Mouse (Mus musculus) liver (tissue): ENCODE measurements around the gene Iffo1.
"Not testable (repeated sequence)": the region's sequence is repeated elsewhere in the genome, so short reads cannot be mapped to it uniquely, and the experiment has no call there.

Experiments
- DNase-seq: peaks from one replicate; pipeline ENCODE4 v3.0.0-alpha.2; 2020; ENCODE audit warnings: mixed read lengths

Iffo1 gene

GRCm38 (mm10) chr6:125161971-125162370 is 16.9 kb downstream of the Iffo1 start:
- DNase-seq: peak; percentile 68

DNA sequence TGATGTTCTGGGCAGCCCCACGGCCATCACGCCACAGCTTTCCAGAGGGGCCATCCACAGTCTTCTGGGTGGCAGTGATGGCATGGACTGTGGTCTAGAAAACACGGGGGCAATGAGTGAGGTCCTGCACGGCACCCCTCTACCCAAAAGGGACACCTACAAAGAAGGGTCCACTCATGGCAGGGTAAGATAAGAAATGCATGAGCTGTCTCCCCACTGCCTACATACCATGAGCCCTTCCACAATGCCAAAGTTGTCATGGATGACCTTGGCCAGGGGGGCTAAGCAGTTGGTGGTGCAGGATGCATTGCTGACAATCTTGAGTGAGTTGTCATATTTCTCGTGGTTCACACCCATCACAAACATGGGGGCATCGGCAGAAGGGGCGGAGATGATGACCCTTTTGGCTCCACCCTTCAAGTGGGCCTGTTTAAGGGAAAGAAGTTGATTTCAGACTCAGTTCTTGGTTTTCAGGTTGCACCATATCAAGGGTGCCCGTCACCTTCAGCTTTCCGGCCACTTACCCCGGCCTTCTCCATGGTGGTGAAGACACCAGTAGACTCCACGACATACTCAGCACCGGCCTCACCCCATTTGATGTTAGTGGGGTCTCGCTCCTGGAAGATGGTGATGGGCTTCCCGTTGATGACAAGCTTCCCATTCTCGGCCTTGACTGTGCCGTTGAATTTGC is 17.7 kb downstream of the Iffo1 start:
- not testable (repeated sequence) for DNase-seq

DNA sequence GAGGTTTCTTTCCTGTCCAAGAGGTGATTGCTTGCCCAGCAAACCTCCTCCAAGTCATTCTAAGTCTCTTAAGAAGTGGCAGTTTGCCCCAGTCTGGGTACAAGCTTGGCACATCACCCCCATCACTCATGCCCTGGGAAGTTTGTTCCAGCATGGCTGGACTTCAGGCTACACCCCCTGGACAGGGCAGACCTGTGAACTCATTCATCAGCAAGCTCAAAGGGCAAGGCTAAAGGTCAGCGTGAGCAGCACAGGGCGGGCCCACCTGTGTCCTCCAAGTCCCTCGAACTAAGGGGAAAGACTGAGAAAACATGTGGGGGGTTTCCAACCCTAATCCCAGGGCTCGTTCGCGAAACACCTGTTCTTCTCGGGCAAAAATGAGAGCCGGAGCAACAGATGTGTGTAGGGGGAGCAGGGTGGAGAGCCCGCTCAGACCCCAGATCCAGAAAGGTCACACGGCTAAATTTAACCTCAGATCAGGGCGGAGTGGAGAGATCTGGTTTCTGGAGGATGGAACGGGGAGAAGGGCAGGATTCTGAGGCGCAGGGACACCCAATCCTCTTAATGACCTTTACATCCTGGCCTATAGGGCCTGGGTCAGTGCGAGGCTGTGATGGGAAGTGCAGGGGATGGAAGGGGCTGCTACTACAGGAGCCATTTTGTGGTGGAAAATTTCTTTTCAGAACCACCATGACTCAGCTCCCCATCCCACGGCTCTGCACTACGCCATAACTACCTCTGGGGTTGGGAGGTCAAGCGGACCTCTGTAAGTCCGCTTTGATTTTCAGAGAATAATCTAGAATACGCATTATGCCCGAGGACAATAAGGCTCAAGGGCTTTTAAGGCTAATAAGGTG is 19.0 kb downstream of the Iffo1 start:
- no peak for DNase-seq

- DNase-seq: peak; percentile 66
Observed at GRCm38 (mm10) chr6:125164672-125165327, 19.8 kb downstream of the Iffo1 start.

GRCm38 (mm10) chr6:125165328-125165891 is 20.4 kb downstream of the Iffo1 start:
- DNase-seq: peak; percentile 95

DNA sequence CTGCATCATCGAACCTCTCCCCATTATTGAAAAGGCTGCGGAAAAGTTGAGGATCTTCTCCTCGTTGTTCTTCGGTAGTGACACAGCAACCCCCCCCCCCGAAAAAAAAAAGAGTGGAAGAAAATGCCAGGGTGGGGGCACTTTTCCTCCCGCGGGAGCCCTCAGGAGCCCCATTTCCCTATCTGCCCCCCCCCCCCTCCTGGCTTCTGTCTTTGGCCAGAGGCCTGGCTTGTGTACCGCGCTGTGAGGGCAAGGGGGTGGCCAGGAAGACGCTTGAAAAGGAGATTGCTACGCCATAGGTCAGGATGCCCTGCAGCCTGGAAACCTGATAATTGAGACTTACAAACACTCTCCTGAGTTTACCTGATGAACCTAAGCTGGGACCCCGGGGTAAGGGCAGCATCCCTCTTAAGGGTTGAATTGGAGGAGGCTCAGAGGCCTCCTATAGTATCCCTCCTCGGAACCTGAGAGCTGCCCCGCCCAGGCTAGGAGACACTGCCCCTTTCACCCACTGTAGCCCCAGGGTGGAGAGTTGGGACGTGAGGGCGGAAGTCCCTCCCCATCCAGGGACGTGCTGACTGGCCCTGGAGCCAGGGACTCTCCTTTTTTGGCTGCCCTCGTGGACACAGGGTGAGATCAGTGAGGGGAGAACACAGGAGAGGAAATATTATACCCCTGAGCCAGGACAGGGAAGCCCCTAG is 21.2 kb downstream of the Iffo1 start, which contains the start of gene Gapdh:
Gapdh (minus strand) TSS at position 417 of the 701 bp plus-strand sequence.
- peak; percentile 80 for DNase-seq

- peak; percentile 60 for DNase-seq
Observed at GRCm38 (mm10) chr6:125166861-125167650, 22.0 kb downstream of the Iffo1 start.

DNA sequence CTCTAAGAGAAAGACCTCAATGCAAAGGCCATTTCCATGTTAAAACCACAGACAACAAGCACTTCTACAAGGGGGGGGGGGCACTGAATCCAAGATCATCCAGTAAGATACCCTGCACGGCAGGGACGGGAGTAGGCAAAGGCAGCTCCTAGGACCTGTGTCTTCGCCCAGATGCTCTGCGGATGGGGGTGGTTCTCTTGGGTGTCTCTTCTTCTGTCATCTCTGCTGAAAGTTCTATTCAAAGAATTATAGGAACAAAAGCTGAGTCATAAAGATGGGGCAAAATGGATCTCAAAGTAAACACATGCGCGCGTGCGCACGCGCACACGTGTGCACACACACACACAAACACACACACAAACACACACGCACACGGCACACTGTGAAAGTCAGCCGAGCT is 23.0 kb downstream of the Iffo1 start:
- no peak for DNase-seq

GRCm38 (mm10) chr6:125170194-125170593 is 25.2 kb downstream of the Iffo1 start:
- no peak for DNase-seq

GRCm38 (mm10) chr6:125172474-125172873 is 27.4 kb downstream of the Iffo1 start:
- DNase-seq: no peak

GRCm38 (mm10) chr6:125173256-125173655 is 28.2 kb downstream of the Iffo1 start:
- no peak for DNase-seq

DNA sequence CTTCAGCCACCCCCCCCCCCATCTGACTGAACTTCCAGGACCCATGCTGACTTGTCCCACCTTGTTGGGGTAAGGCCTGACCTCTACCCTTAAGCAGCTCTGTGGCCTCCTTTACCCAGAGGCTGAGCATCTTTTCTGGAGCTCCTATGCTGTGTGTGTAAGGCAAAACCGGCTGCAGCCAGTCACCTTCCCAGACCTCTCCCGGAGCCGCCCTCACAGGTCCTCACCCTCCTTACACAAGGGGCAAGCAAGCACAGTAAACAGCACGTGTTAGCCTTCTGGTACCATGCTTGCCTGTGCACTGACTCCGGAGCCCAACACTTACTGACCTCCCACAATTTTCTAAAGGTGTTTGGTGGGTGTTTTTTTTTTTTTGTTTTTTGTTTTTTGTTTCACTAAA is 30.4 kb downstream of the Iffo1 start:
- no peak for DNase-seq

DNA sequence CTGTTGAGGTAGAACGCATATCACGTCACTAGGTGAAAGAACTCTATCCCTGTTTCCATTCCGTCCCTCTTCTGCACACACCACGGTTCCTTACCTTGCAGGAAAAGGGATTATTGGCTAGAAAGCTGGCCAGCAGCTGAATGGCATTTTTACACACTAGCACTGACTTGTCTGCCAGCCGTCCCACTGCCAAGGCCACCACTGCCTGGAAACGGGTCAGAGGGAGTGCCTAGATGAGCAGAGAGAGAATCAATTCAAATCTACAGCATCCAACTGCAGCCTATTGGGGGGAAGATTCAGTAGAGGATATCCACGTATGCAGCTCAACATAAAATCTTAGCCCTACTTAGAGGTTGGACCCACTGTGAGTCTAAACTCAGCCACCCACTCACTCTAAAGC is 34.6 kb downstream of the Iffo1 start:
- DNase-seq: no peak

GRCm38 (mm10) chr6:125182133-125182532 is 37.1 kb downstream of the Iffo1 start:
- DNase-seq: no peak

DNA sequence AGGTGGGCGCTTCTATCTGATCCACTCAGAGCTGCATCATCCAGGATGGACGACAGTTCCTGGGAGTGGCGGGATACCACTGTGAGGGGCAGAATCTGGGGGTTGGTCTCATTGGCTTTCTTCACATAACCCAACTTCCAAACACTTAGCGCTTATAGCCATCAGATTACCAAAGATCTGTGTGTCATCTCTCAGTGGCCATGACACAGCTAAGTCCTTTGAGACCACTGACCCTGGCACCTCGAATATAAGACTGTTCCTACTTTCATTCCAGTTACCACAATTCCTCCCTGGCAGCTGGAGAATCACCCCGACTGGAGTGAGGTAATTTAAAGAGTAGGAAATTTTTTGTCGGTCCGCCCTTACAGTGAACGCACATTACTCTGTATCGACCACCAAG is 41.2 kb downstream of the Iffo1 start:
- DNase-seq: no peak

DNA sequence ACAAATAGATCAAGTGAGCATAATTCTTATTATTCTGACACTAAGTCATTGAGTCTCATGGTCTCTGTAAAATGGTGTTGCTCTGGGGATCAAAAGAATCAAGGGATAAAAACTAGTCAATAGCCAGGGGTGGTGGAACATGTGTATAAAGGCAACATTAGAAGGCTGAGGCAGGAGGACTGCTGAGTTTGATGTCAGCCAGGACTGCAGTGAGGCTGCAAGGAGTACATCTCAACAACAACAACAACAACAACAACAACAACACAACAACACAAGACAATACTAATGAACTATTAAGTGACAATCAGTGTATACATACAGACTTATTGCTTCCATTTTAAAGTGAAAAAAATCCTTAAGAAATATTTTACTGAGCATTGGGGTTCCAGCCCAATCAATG is 45.8 kb downstream of the Iffo1 start:
- no peak for DNase-seq

DNA sequence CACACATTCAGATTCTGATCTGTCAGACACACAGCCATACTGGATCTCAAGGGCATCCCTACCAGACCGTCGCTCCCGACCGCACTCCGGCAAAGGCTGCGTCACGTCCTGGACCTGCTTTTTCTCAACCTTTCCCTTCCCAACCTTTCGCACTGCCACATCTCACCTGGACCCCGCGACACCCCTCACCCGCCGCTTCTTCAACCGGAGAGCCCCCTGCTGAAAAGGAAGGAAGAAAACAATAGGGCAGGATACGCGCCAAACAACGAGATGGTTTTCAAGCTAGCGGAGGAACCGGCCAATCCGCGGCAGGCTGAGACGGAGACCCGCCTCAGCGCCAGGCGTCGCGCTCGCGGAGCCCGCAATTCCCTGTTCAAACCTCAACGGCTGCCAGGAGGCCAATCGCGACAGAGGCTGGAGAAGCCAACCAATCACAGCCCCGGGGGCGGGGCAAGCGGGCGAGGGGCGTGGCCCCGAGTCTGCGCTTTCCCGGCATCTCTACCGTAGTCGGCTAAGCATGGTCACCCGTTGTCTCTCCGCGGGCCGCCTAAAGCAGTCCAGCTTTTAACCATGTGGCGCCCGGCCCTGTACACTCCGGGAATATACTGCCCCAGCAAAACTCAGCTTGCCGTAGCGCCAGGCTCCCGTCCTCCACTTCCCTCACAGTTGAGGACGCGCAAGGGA is 46.4 kb downstream of the Iffo1 start, which contains the start of the genes Ncapd2 and Mrpl51:
Ncapd2 (minus strand) TSS at position 370 of the 684 bp plus-strand sequence.
Mrpl51 (plus strand) TSS at position 470 of the 684 bp plus-strand sequence.
- DNase-seq: peak; percentile 99

- DNase-seq: peak; percentile 96
Observed at GRCm38 (mm10) chr6:125192016-125192714, 47.1 kb downstream of the Iffo1 start.

DNA sequence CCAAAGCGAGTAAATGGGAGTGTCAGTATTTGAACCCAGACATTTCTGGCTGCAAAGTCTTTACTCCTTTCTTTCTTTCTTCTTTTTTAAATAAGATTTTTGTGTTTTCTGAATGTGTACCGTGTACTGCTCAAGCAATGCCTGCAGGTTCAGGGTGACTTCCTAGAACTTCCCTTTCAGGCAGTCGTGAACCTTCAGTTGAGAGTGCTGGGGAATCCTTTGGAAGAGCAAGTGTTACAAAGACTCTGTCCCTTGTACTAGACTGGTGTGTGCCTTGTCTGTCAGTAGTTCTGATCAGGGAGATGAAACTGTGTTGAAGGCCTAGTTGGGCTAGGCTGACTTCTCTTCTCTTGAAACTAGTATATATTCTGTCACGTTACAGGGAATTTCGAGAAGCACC is 47.8 kb downstream of the Iffo1 start:
- DNase-seq: no peak

DNA sequence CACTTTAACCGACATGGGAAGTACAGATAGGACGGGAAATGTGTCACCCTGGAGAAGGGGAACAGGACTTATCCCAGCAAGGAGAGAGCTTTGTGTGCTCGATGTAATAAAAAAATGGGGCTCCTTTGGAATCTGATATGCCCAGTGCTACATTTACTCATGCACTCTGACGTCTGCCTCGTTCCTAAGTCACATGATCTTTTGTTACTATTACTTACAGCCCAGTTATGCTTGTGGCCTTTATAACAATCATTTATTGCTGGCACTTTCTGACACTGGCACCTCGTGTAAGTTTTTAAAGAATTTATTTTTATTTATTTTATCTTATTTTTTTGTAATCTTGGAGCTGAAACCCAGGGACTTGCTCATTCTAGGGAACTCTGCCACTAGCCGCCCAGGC is 48.3 kb downstream of the Iffo1 start:
- no peak for DNase-seq
